Mouse (Mus musculus): ENCODE measurements around the gene Vmn1r33. TPM values are rescaled to one million over a fixed set of nuclear protein-coding genes. Genes with fewer than 3 reads are reported as not detected.
"Not testable (repeated sequence)": the region's sequence is repeated elsewhere in the genome, so short reads cannot be mapped to it uniquely, and the experiment has no call there.

Vmn1r33 gene
- not detected for total RNA-seq (2022)

- not testable (repeated sequence) for DNase-seq (ENCODE audit: low spot score in 2 of 2)
Measured at GRCm38 (mm10) chr6:66618182-66618581, at the start of gene Vmn1r33. Vmn1r33 (minus strand) TSS chr6:66618282.

GRCm38 (mm10) chr6:66643779-66644178 is 25.7 kb upstream of the Vmn1r33 start, which contains the start of gene Vmn1r34:
Vmn1r34 (minus strand) TSS chr6:66643879.
- DNase-seq (ENCODE audit: low spot score in 2 of 2) = no peak

GRCm38 (mm10) chr6:66595804-66596203 is 22.3 kb downstream of the Vmn1r33 start:
- DNase-seq (ENCODE audit: low spot score in 2 of 2) = no peak

Other genes with a start within 250 kb of the Vmn1r33 start
- 10 to 100 TPM in 2 of 4 experiments, 1 to 10 TPM in 2; 8.6 to 10.8 (median 9.5) TPM for gene Mad2l1, start 82.9 kb downstream of the Vmn1r33 start, total RNA-seq (2022)
- gene Vmn1r32, start 58.2 kb downstream of the Vmn1r33 start, total RNA-seq (2022) = not detected
- not detected for gene Vmn1r34, start 25.6 kb upstream of the Vmn1r33 start, total RNA-seq (2022)
- gene Vmn1r35, start 67.6 kb upstream of the Vmn1r33 start, total RNA-seq (2022) = not detected
- gene Vmn1r36, start 100.9 kb upstream of the Vmn1r33 start, total RNA-seq (2022) = not detected
- gene Vmn1r37, start 111.1 kb upstream of the Vmn1r33 start, total RNA-seq (2022) = not detected
- gene Vmn1r38, start 164.3 kb upstream of the Vmn1r33 start, total RNA-seq (2022) = not detected
- gene Vmn1r39, start 192.3 kb upstream of the Vmn1r33 start, total RNA-seq (2022) = not detected